Mouse (Mus musculus) myocyte (in vitro differentiated cells): Measurements from ENCODE around the gene Eea1.

Experiments used
- CEBPB ChIP-seq: IDR thresholded peaks from 2 replicates; pipeline ENCODE4 v1.6.1; 2011; ENCODE audit warnings: mild to moderate bottlenecking, moderate library complexity; ENCODE audit not compliant: poor library complexity, insufficient read depth, severe bottlenecking
- E2F4 ChIP-seq: IDR thresholded peaks from one replicate; pipeline ENCODE4 v1.6.1; 2011; ENCODE audit warnings: mild to moderate bottlenecking, control low read depth, moderate library complexity; ENCODE audit not compliant: insufficient read depth
- MYOG ChIP-seq, 3 experiments: IDR thresholded peaks; one replicate each; pipeline ENCODE4 v1.6.1; 2011; ENCODE audit warnings: control low read depth in 2 of 3, low read depth in 2 of 3, mild to moderate bottlenecking in 2 of 3; ENCODE audit not compliant: insufficient read length in 2 of 3, control insufficient read depth in 1 of 3, insufficient read depth in 1 of 3
- POLR2A ChIP-seq: IDR thresholded peaks from one replicate; pipeline ENCODE4 v1.6.1; 2011; ENCODE audit warnings: low read depth, mild to moderate bottlenecking, control low read depth, moderate library complexity; ENCODE audit not compliant: insufficient read length
- POLR2AphosphoS2 ChIP-seq: IDR thresholded peaks from one replicate; pipeline ENCODE4 v1.6.1; 2011; ENCODE audit warnings: low read depth, control low read depth; ENCODE audit not compliant: insufficient read length
- REST ChIP-seq: IDR thresholded peaks from one replicate; pipeline ENCODE4 v1.6.1; 2011; ENCODE audit warnings: mild to moderate bottlenecking, control low read depth, moderate library complexity; ENCODE audit not compliant: insufficient read depth, insufficient read length
- TCF12 ChIP-seq: IDR thresholded peaks from one replicate; pipeline ENCODE4 v1.6.1; 2011; ENCODE audit warnings: mild to moderate bottlenecking, control low read depth; ENCODE audit not compliant: poor library complexity, insufficient read depth, severe bottlenecking
- USF1 ChIP-seq: IDR thresholded peaks from one replicate; pipeline ENCODE4 v1.6.1; 2011; ENCODE audit warnings: low read depth, mild to moderate bottlenecking, control low read depth, moderate library complexity

DNA sequence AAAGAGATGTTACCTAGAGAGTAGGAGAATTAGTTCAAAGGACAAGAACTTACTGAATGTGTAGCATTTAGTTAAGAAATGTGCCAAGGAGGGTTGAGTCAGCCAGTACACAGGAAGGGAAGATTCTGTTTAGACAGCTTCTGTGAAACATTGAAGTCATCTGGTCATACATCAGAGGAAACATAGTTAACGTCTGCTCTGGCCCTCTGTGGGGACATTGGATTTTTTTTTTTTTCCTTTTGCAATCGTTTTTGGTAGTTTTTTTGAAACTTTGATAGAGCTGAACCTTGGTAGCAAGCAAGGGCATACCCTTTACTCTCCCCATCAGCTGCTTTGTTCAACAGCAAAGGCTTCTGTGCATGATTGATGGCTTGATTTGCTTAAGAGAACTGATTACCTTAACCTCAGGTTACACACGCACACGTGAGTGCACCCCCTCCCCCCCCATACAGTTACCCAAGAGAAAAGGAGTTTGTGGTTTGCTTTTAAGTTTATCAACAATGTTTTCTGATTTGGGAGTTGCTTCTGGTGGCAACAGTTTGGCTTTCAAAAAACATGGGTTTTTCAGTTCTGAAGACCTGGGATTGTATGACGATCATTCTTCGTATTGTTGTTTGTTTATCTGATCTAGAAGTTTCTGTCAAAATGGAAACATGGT, 1.4 kb downstream of the Eea1 start:
- TF ChIP-seq POLR2A (no peak), USF1 (no peak), TCF12 (no peak), MYOG (IDR thresholded peaks at IDR 0.05; ENCODE audit: control insufficient read depth in 1 of 3, insufficient read depth in 1 of 3, insufficient read length in 2 of 3, low read depth in 2 of 3) (no peak), POLR2AphosphoS2 (no peak), CEBPB (no peak), REST (no peak), E2F4 (no peak)
